Mouse (Mus musculus) brain, embryonic 18.5 days (tissue): ENCODE data around the gene Gnaq.
A peak's percentile ranks its signal among the peaks of the same experiment; 100 is the strongest.
"Not testable (repeated sequence)": the region's sequence is repeated elsewhere in the genome, so short reads cannot be mapped to it uniquely, and the experiment has no call there.

ENCODE experiments used
- DNase-seq: peaks from one replicate; pipeline ENCODE4 v3.0.0-alpha.2; 2012; ENCODE audit warnings: low read depth, low spot score

Gnaq gene

GRCm38 (mm10) chr19:16132791-16132864 is at the start of gene Gnaq:
TSS of gene Gnaq (plus strand) at chr19:16132831.
- no peak for DNase-seq

DNA sequence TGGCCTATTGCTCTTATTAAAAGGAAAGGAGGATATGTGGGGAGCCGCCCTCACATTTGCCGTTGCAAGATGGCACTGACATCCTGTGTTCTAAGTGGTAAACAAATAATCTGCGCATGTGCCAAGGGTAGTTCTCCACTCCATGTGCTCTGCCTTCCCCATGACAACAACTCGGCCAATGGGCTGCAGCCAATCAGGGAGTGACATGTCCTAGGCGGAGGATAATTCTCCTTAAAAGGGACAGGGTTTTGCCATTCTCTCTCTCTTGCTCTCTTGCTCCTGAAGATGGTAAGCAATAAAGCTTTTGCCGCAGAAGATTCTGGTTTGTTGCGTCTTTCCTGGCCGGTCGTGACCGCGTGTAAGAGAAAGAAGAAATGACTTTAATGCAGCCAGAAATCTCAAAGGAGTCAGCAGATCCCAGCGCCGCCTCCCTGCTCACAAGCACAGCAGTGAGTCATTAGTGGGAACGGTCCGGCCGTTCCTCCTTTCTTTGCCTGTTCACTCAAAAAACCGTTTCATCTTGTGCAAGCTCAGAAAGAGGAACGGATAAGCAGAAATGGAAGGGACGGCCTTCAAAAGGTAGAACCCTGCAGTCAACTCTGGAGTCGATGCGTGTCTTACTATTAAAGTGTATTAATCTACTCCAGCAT is 48.5 kb upstream of the Gnaq start:
- DNase-seq, result not testable (repeated sequence)

DNA sequence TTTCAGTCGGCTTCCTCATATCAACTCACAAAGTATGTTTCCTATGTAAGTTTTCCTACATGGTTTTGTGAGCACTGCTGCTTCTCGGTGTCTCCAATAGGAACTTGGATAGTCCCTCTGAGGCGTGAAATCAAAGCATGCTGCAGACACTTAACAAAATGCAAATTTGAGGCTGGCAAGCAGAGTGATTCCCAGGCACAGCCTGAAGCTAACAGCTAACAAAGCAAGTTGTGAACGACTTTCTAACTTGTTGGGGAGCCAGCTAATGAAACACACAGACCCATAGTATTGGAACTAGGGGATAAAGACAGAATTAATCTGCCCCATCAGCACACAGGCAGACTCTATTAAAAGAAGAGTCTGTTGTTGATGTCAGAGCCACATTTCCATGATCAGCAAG is 47.4 kb upstream of the Gnaq start:
- peak; percentile 34 for DNase-seq

- DNase-seq, result no peak
These were observed 46.5 kb upstream of the Gnaq start for GRCm38 (mm10) chr19:16086154-16086553.

DNA sequence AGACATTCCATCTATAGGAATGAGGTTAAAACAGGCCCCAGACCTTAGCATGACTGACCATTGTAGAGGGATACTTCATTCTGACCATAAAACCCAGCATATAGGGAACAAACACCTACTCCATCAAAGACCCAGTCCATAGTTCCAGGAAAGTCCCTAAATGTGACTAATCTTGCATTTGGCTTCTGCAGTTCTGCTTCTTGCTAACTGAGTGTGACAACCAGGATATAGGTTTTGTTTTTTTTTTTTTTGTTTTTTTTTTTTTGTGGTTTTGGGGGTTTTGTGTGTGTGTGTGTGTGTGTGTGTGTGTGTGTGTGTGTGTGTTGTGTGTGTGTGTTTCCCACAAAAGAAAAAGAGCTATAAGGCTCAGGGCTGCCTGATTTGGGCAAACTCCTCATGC is 46.0 kb upstream of the Gnaq start:
- no peak for DNase-seq

DNA sequence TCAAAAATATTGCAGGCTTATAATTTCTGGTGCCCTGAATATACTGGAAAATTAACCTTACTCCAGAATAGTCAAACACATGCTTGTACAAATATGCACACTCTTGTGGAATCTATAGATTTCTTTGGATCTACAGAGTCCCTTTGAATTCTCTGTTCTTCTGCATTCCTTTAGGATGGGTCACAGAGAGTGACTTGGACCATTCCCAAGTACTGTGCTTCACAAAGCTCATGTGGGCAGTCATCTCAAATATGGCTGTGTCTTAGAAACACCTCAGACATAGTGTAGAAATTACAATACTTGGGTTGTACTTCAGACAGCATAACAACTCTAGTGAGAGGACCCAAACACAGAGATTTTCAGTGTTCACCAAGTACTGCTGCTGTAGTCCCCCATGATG is 45.2 kb upstream of the Gnaq start:
- no peak for DNase-seq

- no peak for DNase-seq
These were observed 39.0 kb upstream of the Gnaq start for GRCm38 (mm10) chr19:16093616-16094015.

- no peak for DNase-seq
These were observed 22.7 kb upstream of the Gnaq start for GRCm38 (mm10) chr19:16109901-16110300.

DNA sequence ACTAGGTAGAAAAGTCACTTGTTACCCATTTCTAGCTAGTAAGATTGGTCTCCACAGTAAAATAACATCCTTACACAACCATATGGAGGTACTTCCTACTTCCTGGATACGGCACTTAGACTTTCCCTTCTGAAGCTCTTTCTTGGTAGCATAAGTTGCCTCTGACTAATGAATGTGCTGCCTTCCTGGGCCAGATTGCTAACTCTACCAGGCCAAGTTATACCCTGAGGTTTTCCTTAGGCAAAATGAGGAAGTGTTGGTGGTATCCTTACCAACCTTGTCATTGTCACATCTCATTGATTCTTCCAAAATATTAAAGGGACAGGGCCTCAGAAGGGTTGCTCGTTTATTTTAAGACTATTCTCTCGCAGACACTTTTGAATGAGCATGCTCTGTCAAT is 22.0 kb upstream of the Gnaq start:
- no peak for DNase-seq

- DNase-seq, result no peak
These were observed 19.3 kb upstream of the Gnaq start for GRCm38 (mm10) chr19:16113295-16113694.

DNA sequence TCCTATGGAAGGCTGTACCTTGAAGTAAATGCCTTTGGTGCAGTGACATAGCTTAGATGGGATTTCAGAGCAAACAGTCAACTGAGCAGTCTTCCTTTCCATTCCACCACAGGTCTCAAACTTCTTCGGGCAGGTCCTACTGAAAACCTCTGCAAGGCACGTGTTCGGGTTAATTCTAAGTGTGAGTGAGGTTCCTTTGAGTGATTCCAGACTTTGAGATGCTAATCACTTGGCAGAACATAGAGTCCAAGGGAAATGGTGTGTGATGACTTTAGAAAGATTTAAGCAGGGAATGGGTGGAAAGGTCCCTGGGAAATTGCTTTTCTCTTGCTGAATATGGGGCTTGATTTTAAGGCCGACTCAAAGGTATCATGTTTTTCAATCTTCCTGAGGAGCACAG is 14.2 kb upstream of the Gnaq start:
- no peak for DNase-seq

GRCm38 (mm10) chr19:16121301-16121700 is 11.3 kb upstream of the Gnaq start:
- DNase-seq, result no peak

- DNase-seq, result no peak
These were observed 3.9 kb upstream of the Gnaq start for GRCm38 (mm10) chr19:16128715-16129114.

DNA sequence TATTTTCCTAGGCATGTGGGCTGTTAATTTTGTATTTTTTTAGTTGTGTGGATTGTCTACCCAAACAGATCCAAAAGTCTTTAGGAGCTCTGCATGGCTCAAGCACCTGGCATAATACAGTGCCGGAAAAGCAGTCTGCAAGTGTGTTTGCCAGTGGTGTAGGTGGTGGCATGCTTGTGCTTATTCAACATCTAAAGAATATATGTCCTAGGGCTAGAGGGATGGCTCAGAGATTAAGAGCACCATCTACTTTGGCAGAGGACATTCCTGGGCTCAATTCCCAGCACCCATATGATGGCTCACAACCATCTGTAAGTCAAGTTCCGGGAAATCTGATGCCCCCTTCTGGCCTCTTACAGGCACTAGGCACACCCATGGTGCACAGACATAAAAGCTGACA is 3.5 kb upstream of the Gnaq start:
- no peak for DNase-seq

DNA sequence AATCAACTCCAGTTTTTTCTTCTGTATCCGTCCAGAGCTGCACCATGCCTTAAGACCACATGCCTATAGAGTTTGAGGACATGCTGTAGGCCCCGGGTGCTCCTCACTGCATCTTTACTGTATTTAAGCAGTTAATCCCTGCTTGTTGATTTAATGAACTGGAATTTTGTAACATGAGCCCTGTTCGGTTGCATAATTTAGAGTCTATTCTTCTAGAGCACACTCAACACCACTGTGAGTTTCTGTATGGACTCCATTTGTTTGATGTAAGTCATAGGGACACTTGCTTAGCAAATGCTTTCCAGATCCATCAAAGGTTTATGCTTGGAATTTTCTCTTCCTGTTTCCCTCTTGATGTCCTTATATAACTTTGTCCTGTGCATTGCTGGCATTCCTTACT is 2.2 kb upstream of the Gnaq start:
- no peak for DNase-seq

DNA sequence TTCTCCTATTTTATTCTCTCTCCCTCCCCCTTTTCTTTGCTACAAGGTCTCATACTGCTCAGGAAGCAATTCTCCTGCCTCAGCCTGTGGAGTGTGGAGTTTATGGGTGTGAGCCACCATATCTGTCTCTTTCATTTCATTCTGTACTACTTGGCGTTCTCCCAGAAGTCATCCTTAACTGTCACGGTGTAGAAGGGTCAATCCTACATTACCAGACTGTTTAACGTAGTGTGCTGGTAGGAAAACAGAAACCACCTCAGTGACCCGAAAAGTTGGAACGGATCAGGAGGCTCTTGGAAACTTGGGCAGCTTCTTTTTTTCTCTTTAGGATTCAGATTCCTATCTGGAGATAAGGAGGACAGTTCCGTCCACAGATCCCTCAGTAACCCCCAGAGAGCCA is 800 bp upstream of the Gnaq start:
- DNase-seq, result no peak

- peak; percentile 85 for DNase-seq
These were observed 266 bp upstream of the Gnaq start for GRCm38 (mm10) chr19:16132340-16132790.

- no peak for DNase-seq
These were observed 462 bp downstream of the Gnaq start for GRCm38 (mm10) chr19:16132865-16133720.

DNA sequence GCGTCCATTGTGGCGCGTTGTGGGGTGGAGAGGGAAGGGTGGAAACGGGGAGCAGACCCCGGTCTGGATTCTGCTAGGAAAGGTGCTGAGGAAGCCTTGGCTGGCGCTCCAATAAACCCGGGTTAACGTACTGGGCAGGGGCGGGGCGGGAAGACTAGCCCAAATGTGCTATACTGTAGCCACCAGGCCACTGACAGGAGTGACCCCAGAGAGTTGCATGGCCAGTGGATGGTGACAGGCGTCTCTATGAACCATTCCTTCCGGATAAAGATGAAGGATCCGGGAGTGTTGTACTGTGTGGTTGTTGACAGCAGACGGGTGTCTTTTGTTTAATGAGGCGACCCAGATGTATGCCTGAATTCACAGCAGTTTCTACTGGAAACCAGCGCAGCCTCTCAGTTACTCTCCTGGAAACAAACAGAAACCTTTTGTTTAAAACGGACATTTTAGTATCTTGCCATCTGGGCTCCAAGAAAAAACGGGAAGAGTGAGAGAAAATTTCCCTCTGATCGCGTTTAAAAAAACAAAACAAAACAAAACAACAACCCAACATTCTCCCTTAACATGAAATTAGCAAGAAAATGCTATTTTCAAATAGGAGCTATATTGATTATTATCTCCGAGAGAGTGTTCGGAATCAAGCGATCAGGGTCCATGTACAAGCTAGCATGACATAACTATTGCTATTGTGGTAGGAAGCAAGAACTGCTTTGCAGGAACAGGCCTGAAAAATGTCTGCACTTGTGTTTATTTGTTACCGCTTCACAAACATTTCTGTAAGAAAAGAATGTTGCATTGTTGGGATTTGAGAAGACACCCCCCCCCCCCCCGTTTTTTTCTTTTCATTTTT is 1.3 kb downstream of the Gnaq start:
- DNase-seq, result no peak

DNA sequence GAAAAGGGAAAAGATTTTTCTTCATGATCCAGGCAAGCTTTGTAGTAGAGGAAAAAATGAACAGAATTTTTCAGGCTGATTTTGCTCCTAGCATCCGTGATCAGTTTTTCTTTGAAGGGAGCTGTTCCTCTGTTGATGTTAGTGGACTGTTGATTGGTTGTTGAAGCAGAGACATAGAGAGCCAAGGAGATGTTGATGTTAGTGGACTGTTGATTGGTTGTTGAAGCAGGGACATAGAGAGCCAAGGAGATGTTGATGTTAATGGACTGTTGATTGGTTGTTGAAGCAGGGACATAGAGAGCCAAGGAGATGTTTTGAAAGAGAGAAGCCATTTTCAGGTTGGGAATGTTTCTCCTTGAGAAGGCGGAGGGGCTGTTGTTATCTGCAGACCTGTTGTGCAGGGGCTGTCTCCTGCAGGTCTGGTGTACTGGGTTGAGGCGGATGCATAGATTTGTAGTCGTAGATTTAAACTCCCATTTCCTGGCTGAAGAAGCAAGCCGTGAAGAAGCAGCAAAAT is 5.5 kb downstream of the Gnaq start:
- DNase-seq, result no peak

DNA sequence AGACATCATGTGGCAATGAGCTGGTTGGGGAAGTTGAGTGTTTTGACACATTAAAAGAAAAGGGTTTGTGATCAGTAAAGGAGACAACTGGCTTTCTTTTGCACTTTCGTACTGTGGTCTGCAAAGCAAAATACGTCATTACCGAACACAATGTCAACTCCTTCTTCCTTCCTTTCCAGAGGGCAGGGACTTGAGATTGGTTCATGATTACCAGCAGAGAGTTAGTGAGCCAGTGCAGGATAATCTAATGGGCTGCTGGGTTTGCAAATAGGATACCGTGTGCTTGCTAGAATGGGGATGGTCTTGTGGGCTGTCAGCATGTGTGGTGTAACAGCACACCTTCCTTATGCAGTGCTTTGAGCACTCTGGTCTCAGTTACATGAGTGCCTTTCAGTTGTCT is 8.1 kb downstream of the Gnaq start:
- no peak for DNase-seq

DNA sequence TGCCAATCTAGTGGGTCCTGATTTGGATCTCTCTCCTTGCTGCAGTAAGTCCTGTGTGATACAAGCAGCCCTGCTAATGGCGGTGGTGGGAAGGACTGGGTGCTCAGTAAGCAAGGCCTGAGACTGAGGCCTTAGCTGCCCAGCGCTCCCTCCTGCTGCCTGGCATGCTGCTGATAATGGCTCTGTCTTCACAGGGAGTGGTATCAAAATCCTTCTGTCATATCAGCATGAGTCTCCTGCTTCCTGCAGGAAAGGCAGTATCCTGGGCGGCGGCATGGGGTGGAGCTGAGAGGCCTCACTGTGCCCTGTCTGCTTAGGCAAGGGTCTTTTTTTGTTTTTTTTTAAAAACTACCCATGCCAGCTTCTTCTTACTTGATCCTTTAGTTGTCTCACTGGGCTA is 9.2 kb downstream of the Gnaq start:
- no peak for DNase-seq

DNA sequence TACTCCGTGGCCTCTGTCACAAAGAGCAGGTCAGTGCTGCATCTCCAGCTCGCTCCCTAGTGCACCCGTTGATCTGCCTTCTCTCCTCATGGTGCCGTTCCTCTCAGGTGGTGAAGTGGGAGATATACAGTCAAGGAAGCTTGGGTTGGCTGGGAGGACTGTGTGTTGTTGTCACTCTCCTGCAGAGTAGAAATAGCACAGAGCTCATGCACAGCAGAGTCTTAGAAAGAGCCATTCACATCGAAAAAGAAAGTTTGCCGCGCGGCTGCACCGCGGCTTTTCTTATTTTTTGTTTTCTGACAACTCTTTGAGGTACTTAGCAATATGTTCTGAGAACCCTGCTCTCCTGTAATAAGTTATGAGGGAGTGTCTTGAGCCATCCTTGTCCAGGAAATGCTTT is 10.4 kb downstream of the Gnaq start:
- no peak for DNase-seq
